Mouse (Mus musculus) left cerebral cortex, adult 11 months (tissue): ENCODE measurements around the gene Smo.

ENCODE experiments used
- DNase-seq: peaks from one replicate; pipeline ENCODE4 v3.0.0; 2022; ENCODE audit warnings: low spot score

The Smo gene

DNA sequence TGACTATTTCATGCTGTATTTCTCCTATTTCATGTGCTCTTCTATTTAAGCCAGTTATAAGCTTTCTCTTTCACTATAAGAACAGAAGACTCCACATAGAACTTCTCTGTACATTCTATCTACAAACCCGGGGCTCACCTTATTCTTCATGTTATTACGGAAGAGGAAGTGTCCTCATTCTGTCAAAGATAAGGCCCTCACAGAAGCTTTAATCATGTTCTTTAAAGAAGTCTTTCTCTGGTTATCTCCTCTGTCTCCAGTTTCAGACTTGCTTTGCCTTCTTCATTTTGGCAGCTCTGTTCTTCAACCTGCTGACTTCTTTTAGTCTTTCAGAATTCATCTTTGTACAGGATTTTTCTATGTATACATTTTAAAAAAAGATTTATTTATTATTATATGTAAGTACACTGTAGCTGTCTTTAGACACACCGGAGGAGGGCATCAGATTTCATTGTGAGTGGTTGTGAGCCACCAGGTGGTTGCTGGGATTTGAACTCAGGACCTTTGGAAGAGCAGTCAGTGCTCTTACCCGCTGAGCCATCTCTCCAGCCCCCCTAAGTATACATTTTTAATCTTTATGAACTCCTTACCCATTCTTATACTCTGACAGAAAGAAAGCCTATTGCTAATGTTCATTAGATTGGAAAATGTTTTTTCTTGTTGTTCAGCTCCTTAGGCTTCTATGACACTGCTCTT lies 41.4 kb downstream of the Smo start:
- no peak for DNase-seq

DNA sequence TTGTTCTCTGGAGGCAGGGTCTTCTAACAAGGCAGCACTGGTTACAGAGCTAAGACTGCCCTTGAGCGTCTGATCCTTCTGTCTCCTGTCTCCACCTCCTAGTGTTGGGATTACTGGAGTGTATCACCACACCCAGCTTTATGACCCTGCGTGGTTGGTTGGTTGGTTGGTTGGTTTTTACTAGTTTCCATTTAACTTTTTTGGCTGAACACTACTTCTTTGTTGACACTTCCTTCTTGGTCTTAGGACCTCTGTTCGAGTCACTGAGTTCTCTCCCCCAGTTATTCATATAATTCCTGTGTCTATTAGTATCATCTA lies 41.9 kb downstream of the Smo start:
- no peak for DNase-seq

GRCm38 (mm10) chr6:29780082-29780481 lies 44.8 kb downstream of the Smo start:
- no peak for DNase-seq

DNA sequence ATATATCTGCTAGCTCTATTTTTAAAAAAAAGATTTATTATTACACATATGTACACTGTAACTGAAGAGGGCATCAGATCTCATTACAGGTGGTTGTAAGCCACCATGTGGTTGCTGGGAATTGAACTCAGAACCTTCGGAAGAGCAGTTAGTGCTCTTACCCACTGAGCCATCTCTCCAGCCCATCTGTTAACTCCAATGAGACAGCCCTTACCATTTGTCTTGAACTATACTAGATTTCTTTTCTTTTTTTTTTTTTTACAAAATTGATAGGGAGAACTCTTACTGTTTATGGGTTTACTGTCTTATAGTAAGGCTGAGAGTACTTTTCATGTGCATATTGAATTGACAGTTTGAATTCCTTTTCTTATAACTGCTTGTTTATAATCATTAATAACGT lies 45.3 kb downstream of the Smo start:
- no peak for DNase-seq

DNA sequence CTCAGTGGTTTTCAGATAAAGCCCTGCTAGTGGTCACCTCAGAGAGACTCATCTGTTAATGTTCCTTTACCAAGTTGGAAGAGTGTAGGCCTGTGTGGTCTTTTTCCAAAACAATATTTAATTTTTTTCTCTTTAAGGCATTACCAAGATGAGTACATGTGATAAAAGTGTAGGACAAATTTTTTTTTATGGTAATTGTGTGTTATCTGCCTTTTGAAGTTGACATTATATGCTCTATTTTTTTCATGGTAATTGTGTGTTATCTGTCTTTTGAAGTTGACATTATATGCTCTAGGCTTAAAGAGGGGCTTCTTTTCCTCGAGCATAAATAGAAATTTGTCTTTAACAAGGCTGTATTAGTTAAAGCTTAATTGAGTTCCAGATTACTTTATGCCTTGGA lies 46.9 kb downstream of the Smo start:
- no peak for DNase-seq

- no peak for DNase-seq
These were observed 48.7 kb downstream of the Smo start for GRCm38 (mm10) chr6:29783960-29784359.

- no peak for DNase-seq
These were observed 49.2 kb downstream of the Smo start for GRCm38 (mm10) chr6:29784413-29785021.

DNA sequence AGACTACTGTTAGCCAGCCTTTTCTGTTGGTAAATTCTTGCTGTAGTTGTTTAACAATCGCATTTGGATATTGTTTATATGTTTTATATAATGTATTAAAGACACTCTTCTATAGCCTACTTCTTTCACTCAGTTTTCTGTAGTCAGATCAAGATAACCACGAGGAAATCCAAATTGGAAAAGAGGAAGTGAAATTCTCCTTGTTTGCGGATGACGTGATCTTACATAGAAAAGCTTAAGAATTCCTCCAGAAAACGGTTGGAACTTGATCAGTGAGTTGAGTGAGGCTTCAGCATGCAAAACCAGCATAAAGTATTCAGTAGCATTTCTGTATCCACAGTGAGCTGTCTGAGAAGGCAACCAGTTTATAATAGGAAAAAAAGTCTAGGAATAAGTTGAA lies 50.5 kb downstream of the Smo start:
- DNase-seq: no peak

GRCm38 (mm10) chr6:29788779-29789350 lies 53.6 kb downstream of the Smo start:
- no peak for DNase-seq

- no peak for DNase-seq
These were observed 54.9 kb downstream of the Smo start for GRCm38 (mm10) chr6:29790014-29790698.

DNA sequence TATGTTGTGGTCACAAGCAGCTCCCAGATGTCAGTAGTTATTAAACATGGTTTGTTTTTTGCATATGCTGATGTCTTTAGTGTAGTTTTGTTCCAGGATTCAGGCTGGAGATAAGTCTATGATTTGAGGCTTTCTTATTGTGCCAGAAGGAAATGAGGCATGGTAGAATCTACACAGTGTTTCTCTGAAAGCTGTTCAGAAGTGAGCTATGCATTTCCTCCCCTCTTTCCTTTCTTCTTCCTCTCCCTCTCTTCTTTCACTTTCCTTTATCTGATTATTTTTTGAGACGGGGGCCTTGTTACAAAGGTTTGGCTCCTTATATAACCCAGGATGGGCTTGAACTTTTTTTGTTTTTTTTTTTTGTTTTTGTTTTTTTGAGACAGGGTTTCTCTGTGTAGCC lies 58.2 kb downstream of the Smo start:
- DNase-seq: no peak

- DNase-seq: no peak
These were observed 59.3 kb downstream of the Smo start for GRCm38 (mm10) chr6:29794582-29794981.

DNA sequence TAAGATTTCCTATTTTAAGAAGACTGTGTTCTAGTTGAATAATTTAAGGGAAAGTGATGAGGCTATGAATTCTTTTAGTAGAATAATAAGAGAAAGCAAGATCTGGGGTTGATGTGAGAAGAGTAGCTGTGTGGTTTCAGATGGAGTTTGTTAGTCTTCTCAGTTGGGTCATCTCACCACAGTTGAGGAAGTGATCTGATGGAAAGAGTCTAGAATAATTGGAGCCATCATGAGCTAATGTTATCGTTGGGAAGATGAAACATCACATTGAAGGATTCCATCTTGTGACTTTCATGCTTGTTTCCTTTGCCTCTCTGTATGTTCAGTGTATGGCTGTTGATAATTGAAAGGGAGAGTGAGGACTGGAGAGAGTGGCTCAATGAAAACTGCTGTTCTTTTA lies 67.7 kb downstream of the Smo start:
- no peak for DNase-seq

- DNase-seq: no peak
These were observed 68.7 kb downstream of the Smo start for GRCm38 (mm10) chr6:29804006-29804405.

GRCm38 (mm10) chr6:29805381-29805780 lies 70.1 kb downstream of the Smo start:
- no peak for DNase-seq
